Mouse (Mus musculus): Measurements from ENCODE around the gene Atxn7l2.
A peak's percentile ranks its signal among the peaks of the same experiment; 100 is the strongest.

DNA sequence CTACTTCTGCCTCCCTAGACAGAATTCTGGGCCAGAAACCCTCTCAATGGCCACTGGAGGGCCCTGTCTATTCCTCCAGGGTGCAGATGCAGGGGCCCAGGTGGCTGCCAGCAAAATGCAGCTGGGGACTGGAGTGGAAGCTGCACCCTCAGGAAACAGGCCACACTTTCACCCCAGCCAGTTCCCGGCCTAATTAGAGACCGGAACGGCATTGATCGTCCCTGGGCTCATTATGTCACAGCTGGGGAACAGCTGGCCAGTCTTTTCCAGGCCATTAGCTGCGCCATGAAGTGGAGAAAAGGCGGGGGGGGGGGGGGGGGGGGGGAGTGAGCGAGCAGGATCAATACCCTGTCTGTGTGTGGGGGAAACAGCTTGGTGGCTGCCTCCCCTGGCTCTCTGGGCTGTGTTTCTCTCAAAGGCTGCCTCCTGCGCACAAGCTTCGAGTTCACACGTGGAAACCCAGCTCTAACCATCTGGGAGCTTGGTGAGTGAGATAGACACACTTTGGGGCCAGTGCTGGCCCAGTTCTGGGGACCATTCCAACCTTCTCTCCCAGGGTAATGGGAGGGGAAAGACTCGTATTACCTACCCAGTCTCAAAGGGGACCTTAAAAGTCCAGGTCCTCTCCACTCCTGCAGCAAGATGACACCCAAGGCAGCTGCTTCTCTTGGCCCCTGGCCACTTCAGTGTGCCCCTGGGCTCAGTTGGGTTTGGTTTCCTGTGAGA is 44.1 kb downstream of the Atxn7l2 start:
- TF ChIP-seq CTCF (IDR thresholded peaks at IDR 0.05) (peak; percentile 24; the same call in 1 of the 2 replicates), EP300 (IDR thresholded peaks at IDR 0.05; ENCODE audit: insufficient read depth, low read depth, low read length) (no peak)

Data from heart, adult 2 months (tissue).